Mouse (Mus musculus) megakaryocyte-erythroid progenitor cell, adult 5-6 weeks (primary cell): ENCODE data around the gene Kcnk10. TPM values are rescaled to one million over a fixed set of nuclear protein-coding genes. Genes with fewer than 3 reads are reported as not detected.

Source experiments
- ATAC-seq: replicated peaks from 2 replicates; pipeline ENCODE4 v1.8.0; 2016; ENCODE audit warnings: mild to moderate bottlenecking, inconsistent platforms; ENCODE audit not compliant: severe bottlenecking, poor library complexity, low FRiP score, low TSS enrichment
- total RNA-seq, 2 experiments: library from RNA; stranded (forward) in 1 of 2; stranded (reverse) in 1 of 2; fragments of 200-1000, 215-1000 nt in 1 of 2; fragments of >200 nt in 1 of 2; fragmentation: Nextera tagmentation in 1 of 2; gene quantifications; 2 replicates each; pipeline ENCODE4 v1.2.3; 2014 to 2017

Gene Kcnk10
- total RNA-seq, 2 experiments from 2014 or later: not detected

DNA sequence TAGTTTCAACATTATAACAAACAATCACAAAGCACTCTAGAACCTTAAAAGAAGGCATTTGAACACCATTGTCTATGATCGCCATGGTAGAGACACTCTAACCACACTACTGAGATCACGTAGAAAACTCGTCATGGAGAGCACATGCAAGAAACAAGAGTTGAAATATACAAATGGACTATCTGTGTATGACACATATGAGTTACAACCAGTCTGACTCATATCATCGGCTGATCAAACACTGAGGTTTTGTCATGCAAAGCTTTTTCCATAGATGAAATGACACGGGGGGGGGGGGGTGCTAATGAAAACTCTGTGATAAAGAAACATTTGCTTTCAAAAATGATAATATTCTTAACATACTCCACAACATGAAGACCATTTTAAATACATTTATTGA, 133.2 kb downstream of the Kcnk10 start:
- no peak for ATAC-seq

DNA sequence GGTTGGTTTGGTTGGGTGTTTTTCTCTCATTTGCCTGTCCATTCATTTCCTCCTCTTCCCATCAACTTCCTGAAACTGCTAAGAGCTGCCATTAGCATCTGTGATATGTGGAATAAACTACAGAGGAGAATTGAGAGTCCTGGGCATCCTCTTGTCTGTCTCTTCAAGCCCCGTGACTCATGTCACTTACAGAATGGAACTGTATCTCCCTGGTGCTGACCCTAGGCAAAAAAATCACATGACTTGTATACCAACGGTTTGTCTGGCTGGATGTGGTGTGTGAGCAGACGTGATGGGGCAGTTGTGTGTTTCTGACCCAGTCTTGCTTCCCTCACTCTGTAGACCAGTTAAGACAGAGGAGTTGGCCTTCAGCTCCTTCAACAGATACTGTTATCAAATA, 134.4 kb downstream of the Kcnk10 start:
- no peak for ATAC-seq

DNA sequence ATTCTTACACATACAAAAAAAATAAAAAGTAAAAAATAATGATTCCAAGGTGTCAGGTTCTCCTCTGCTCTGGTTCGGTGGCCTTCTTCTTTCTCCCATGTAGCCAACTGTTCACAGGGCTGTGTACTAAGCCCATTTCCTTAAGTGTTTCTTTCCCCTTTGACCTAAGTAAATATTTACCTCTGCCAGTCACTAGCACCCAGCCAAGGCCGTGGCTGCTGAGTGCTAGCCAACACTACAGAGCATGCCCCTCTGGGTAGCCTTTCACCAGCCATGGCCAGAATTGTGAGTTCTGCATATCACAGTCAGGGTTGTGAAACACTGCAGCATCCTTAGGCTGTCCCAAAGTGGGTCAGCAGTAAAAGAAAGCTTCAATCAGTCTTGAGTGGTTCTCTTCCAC, 140.0 kb downstream of the Kcnk10 start:
- ATAC-seq: no peak

DNA sequence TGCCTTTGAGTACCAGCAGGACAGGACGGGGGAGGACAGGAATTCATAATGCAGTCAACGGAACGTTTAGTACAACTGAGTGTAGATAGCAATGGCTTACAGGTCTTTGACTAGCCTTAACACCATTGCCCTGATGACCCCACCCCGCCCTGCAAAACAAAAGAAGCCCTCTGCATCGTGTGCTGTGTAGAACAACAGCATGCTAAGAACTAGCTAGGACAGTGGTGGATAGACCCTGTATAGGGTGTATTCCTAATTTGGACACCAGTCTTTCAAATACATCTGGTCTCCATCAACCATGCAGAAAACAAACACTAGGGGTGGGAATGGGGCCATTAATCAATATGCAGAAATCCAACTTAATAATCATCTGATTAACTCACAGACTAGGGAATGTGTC, 147.4 kb downstream of the Kcnk10 start:
- no peak for ATAC-seq

DNA sequence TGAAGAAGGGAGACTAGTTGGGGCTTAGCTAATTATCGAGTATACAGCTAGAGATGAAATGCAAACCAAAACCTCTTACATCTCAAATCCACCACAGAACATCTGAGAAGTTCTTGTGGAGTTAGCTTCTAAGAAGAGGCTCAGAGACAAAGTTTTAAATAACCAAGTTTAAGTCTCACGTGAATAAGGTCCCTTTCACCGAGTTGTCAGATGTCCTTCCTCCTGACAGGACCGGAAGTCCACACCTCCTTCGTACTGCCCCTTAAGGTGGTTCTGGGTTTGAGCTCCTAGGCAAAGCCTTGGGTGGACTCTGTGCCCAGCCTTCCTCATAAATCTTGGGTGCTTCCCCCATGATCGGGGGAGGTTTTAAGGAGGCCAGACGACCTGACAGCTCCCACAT, 156.8 kb downstream of the Kcnk10 start:
- ATAC-seq: no peak

DNA sequence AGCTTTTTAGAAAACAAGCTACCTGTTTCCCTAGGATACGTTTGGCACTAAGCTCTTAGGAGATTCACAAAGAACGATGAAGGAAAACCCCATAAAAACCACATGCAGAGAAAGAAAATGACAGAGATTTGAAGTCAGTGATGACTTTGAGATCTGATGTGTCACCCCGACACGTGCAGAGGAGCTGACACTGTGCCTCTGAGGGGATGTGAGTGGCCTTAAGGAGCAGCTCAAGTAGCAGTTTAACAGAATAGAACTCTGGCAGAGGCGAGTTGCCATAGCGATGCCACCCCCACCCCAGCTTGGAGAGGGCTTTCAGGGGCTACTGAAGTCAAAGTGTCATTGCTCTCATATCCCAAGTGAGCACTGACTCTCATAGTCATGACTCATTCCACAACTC, 158.3 kb downstream of the Kcnk10 start:
- ATAC-seq: no peak

DNA sequence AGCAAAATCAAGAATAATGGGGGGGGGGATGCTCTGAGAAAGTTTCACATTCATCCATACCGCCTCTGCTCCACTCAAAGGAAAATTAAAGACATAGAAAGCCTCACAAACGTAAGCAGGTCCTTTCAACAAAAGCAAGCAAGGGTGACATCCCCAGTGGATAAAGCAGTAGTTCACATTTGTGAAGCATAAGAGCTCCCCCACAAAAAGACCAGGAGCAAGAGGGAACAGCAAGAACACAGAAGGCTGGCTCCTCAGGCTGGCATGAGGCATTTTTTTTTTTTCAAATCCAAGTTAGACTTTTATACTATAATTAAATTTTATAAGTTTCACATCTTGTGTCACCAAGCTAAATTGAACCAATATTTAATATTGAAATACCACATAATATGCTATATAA, 168.5 kb downstream of the Kcnk10 start:
- no peak for ATAC-seq

DNA sequence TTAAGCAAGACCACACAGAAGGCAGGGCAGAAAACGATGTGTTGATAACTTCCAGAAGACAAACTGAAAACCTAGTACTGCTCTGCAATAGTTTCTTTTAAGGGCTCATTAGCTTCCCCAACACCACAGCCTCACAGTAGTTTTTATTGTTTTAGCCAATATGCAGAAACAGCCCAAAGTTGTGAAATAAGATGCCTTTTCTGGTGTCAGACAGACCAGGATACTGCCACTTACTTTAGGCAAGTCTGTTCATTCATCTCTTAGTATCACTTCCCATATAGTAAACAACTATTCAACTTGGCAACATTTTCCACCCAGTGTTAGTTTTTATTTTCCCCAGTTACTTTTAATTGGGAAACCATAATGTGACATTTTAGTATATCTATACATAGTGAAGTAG, 171.5 kb downstream of the Kcnk10 start:
- ATAC-seq: no peak

DNA sequence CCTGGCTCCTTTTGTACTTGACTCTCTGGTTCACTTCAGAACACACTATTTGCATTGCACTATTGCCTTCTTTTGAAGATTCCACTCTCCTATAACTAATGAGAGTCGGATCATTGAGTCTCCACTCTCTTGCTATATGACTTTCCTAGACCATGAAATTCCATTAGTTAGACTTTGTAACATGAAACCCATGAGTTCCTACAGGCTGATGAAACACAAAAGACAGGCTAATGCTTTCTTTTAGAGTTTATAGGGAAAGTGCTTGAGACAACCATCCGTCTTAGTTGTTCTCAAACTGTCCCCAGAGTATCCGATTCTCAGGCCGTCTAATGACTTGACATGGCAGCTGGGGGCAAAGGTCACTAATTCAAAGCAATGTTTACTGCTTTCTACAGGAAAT, 172.0 kb downstream of the Kcnk10 start:
- no peak for ATAC-seq

DNA sequence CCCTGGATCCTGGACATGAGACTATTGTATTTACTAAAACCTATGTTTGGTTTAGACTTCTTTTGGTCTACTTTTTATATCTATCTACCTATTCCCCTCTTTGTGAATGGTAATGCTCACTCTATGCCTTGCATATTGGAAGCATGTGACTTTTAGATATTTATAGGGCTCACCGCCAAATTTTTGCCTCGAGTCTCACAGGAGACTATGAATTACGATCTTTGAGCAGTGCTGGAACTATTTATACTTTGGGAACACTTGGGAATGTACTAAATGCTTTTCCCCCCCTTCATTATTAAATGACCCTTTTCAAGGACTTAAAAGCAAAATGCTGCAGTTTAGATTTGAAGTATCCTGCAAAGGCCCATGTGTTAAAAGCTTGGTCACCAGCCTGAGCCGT, 181.5 kb downstream of the Kcnk10 start:
- no peak for ATAC-seq

DNA sequence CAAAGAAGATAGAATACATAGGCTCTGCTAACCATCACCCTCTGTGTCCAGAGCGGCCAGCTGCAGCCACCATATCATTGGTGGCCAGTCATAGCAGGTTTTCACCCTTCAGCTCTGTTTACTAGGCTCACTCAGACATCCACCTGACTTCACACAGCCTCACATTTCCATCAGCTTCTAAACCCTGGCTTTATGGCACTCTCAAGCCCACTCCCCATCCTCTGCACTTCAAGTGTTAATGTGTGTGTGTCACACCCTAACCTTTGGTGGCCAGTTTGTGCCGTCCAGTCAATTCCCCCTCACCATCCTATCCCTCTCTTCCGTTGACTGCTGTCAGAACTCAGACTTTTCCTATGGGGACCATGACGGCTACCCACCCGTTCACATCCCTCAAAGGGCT, 184.0 kb downstream of the Kcnk10 start:
- no peak for ATAC-seq

DNA sequence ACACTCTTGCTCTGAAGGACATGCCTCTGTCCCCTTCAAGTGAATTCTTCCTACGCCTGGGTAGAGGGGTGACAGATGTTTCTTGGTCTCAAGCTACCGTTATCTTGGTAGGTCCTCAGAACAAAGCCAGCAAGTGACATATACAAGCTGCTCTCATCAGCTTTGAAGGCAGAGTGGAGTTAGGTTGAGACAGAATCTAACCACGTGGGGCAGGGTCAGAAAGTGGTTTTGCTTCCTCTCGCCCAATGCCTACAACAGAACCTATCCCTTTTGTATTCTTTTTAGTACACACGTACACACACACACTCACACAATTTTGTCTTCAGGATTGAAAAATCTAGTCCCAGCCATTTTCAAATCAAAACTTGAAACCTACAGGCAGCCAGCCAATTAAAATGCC, 186.8 kb downstream of the Kcnk10 start:
- no peak for ATAC-seq

DNA sequence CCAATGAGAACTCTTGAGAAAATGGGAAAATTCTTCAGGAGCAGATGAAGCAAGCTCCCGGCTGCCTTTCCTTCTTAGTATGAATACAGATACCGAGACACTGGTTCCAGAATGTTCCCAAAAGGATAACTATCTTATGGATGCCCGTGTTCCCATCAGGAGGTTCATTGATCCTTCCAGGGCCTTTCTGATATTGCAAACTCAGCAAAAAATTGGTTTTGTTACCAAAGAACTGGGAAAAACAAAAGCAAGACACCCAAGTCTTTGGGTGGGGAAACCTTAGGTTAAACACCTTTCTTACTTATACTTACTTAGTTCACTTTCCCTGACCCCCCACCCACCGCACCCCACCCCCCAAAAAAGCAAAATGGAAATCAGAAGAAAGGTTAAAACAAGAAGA, 188.5 kb downstream of the Kcnk10 start:
- no peak for ATAC-seq

Other genes with a start within 250 kb of the Kcnk10 start
- gene Spata7, start 49.8 kb upstream of the Kcnk10 start, total RNA-seq (2014; fragmentation: Nextera tagmentation): 8.7 and 21.2 TPM in 2 replicates
- gene Spata7, start 49.8 kb upstream of the Kcnk10 start, total RNA-seq (2017): 8.5 and 14.3 TPM in 2 replicates
- gene Ptpn21, start 159.1 kb upstream of the Kcnk10 start, total RNA-seq (2014; fragmentation: Nextera tagmentation): 3.0 and 7.5 TPM in 2 replicates
- gene Ptpn21, start 159.1 kb upstream of the Kcnk10 start, total RNA-seq (2017): 1.6 and 4.7 TPM in 2 replicates
- 186 and 193 TPM in 2 replicates for gene Zc3h14, start 168.7 kb upstream of the Kcnk10 start, total RNA-seq (2014; fragmentation: Nextera tagmentation)
- 106 and 111 TPM in 2 replicates for gene Zc3h14, start 168.7 kb upstream of the Kcnk10 start, total RNA-seq (2017)